Mouse (Mus musculus): Measurements from ENCODE around the gene Etv6. TPM values are rescaled to one million over a fixed set of nuclear protein-coding genes. Genes with fewer than 3 reads are reported as not detected.

Etv6 gene
- total and polyA plus RNA-seq, 3 experiments = 12.6 to 25.9 TPM; not detected in 1

DNA sequence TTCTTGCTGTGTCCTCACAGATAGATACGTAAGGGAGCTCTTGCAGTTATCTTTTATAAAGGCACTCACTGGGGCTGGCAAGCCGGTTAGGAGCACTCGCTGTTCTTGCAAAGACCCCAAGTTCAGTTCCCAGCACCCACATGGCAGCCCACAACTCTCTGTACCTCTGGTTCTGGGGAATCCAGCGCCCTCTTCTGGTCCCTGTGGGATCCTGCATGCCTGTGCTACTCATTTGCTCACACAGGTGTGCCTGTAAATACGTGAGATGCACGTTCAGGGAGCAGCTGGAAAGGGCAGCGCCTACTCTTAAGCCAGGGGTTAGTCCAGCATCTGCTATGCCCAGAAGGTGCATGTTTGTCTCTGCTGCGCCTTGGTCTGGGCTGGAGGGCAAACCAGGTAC lies 224.4 kb downstream of the Etv6 start:
- DNase-seq (ENCODE audit: low read depth, low spot score) = peak; percentile 13
- no peaks in the 10 kb centered on the region for H3K27me3 ChIP-seq (ENCODE audit: control insufficient read depth in 1 of 2, insufficient read depth in 2 of 2, low read length in 2 of 2)
- H3K4me1 ChIP-seq (ENCODE audit: control insufficient read depth in 1 of 2, insufficient read depth in 2 of 2, low read length in 2 of 2) = no peaks in the 10 kb centered on the region
- TF ChIP-seq POLR2AphosphoS2 (IDR thresholded peaks at IDR 0.05; ENCODE audit: low read length) (no peak), CTCF (IDR thresholded peaks at IDR 0.05 in 2 of 3, conservative IDR thresholded peaks at IDR 0.05 in 1 of 3; ENCODE audit: control insufficient read depth in 1 of 3, insufficient read depth in 1 of 3, low read depth in 2 of 3, low read length in 3 of 3, poor library complexity in 1 of 3, severe bottlenecking in 1 of 3) (peak; percentile 24 to 52 (median 30); a peak in 5 of 6 replicates), HCFC1 (IDR thresholded peaks at IDR 0.05; ENCODE audit: low read depth, low read length) (no peak), ELF1 (IDR thresholded peaks at IDR 0.05; ENCODE audit: low read depth, low read length) (no peak), E2F4 (IDR thresholded peaks at IDR 0.05; ENCODE audit: borderline replicate concordance, low read depth, low read length) (no peak), RAD21 (IDR thresholded peaks at IDR 0.05; ENCODE audit: low read depth, low read length) (no peak; the same call in 1 of the 2 replicates), KAT2A (conservative IDR thresholded peaks at IDR 0.05; ENCODE audit: low read depth, low read length) (no peak), GATA1 (IDR thresholded peaks at IDR 0.05; ENCODE audit: low read depth, low read length) (no peak), ETS1 (IDR thresholded peaks at IDR 0.05; ENCODE audit: low read depth, low read length) (no peak), POLR2A (IDR thresholded peaks at IDR 0.05; ENCODE audit: control insufficient read depth in 1 of 2, insufficient read depth in 1 of 2, low read depth in 1 of 2, low read length in 2 of 2, poor library complexity in 1 of 2) (no peak), SMC3 (IDR thresholded peaks at IDR 0.05; ENCODE audit: low read depth, low read length) (peak; percentile 24; the same call in 1 of the 2 replicates), MYC (IDR thresholded peaks at IDR 0.05; ENCODE audit: low read depth, low read length) (no peak), ZMIZ1 (IDR thresholded peaks at IDR 0.05; ENCODE audit: low read depth, low read length) (no peak)
- no peaks in the 10 kb centered on the region for H3K9me3 ChIP-seq (replicated peaks; ENCODE audit: insufficient read depth, low read length)
- H3K4me3 ChIP-seq (ENCODE audit: control insufficient read depth in 1 of 2, insufficient read depth in 1 of 2, low read depth in 2 of 2, low read length in 2 of 2) = no peak overlapping the region
- H3K79me2 ChIP-seq (ENCODE audit: control insufficient read depth, insufficient read depth, low read length, poor library complexity) = no peaks in the 10 kb centered on the region
- no peak overlapping the region for H3K9ac ChIP-seq (ENCODE audit: control insufficient read depth, low read depth, low read length, poor library complexity, severe bottlenecking)
- no peaks in the 10 kb centered on the region; a peak in 2 of 4 replicates for H3K36me3 ChIP-seq (ENCODE audit: control insufficient read depth in 1 of 2, insufficient read depth in 2 of 2, low read length in 2 of 2)
- H3K27ac ChIP-seq (ENCODE audit: control insufficient read depth, low read depth, low read length) = no peak overlapping the region

DNA sequence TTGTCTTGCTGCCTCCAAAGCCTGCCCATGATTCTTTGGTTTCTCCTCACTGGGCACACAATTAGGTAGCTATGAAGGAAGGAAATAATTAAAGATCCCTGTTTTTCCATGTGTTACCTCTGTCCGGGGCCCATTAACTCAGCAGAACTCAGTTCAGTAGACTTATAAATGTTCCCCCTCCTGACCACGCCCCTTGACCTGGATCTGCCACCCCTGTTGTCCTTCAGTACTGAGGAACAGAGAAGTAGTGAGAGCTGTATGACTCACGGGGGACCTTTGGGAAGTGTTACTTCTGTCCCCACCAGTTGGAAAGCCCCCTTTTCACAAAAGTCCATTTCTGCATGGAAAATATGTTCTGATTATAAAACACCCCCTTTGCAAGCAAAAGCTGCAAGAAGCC lies 226.4 kb downstream of the Etv6 start:
- no peaks in the 10 kb centered on the region for H3K79me2 ChIP-seq (ENCODE audit: control insufficient read depth, insufficient read depth, low read length, poor library complexity)
- H3K27ac ChIP-seq (ENCODE audit: control insufficient read depth, low read depth, low read length) = no peak overlapping the region
- peaks cover 0 to 9% of the 10 kb centered on the region in 2 experiments; a peak in 2 of 4 replicates for H3K36me3 ChIP-seq (ENCODE audit: control insufficient read depth in 1 of 2, insufficient read depth in 2 of 2, low read length in 2 of 2)
- no peaks in the 10 kb centered on the region for H3K27me3 ChIP-seq (ENCODE audit: control insufficient read depth in 1 of 2, insufficient read depth in 2 of 2, low read length in 2 of 2)
- no peak overlapping the region for H3K4me3 ChIP-seq (ENCODE audit: control insufficient read depth in 1 of 2, insufficient read depth in 1 of 2, low read depth in 2 of 2, low read length in 2 of 2)
- TF ChIP-seq SIN3A (IDR thresholded peaks at IDR 0.05; ENCODE audit: low read length) = no peak
- TF ChIP-seq HCFC1 (IDR thresholded peaks at IDR 0.05; ENCODE audit: low read depth, low read length) = no peak
- TF ChIP-seq MEF2A (IDR thresholded peaks at IDR 0.05; ENCODE audit: extremely low read depth, insufficient replicate concordance, low read depth, low read length, poor library complexity, severe bottlenecking) = no peak
- no peak for TF ChIP-seq EP300 (IDR thresholded peaks at IDR 0.05; ENCODE audit: low read depth in 1 of 2, low read length in 2 of 2)
- no peak for TF ChIP-seq E2F4 (IDR thresholded peaks at IDR 0.05; ENCODE audit: borderline replicate concordance, low read depth, low read length)
- TF ChIP-seq MYB (IDR thresholded peaks at IDR 0.05; ENCODE audit: low read depth, low read length) = no peak
- TF ChIP-seq BHLHE40 (IDR thresholded peaks at IDR 0.05; ENCODE audit: borderline replicate concordance, low read depth, low read length) = no peak
- no peak for TF ChIP-seq KAT2A (conservative IDR thresholded peaks at IDR 0.05; ENCODE audit: low read depth, low read length)
- TF ChIP-seq MAFK (IDR thresholded peaks at IDR 0.05; ENCODE audit: borderline replicate concordance, low read depth, low read length) = no peak
- no peak for TF ChIP-seq UBTF (IDR thresholded peaks at IDR 0.05; ENCODE audit: borderline replicate concordance, insufficient read depth, low read depth, low read length)
- TF ChIP-seq TBP (IDR thresholded peaks at IDR 0.05; ENCODE audit: low read depth, low read length) = no peak
- TF ChIP-seq ZC3H11A (IDR thresholded peaks at IDR 0.05; ENCODE audit: low read depth, low read length) = no peak
- no peak for TF ChIP-seq CHD1 (IDR thresholded peaks at IDR 0.05; ENCODE audit: low read depth, low read length)
- TF ChIP-seq NELFE (IDR thresholded peaks at IDR 0.05; ENCODE audit: low read depth, low read length) = no peak
- no peak for TF ChIP-seq USF2 (IDR thresholded peaks at IDR 0.05; ENCODE audit: borderline replicate concordance in 1 of 2, insufficient read depth in 1 of 2, low read depth in 1 of 2, low read length in 2 of 2)
- TF ChIP-seq USF1 (IDR thresholded peaks at IDR 0.05; ENCODE audit: low read depth, low read length) = no peak
- H3K9ac ChIP-seq (ENCODE audit: control insufficient read depth, low read depth, low read length, poor library complexity, severe bottlenecking) = no peak overlapping the region
- no peaks in the 10 kb centered on the region for H3K9me3 ChIP-seq (replicated peaks; ENCODE audit: insufficient read depth, low read length)
- H3K4me1 ChIP-seq (ENCODE audit: control insufficient read depth in 1 of 2, insufficient read depth in 2 of 2, low read length in 2 of 2) = no peaks in the 10 kb centered on the region
- DNase-seq (ENCODE audit: low read depth, low spot score) = no peak
